Mouse (Mus musculus) adrenal gland, postnatal 14 days (tissue): Measurements from ENCODE around the gene Lfng. TPM values are rescaled to one million over a fixed set of nuclear protein-coding genes. Genes with fewer than 3 reads are reported as not detected.

ENCODE experiments used
- DNase-seq: peaks from one replicate; pipeline ENCODE4 v3.0.0; 2021; ENCODE audit warnings: mixed read lengths
- total RNA-seq: library from RNA; stranded (reverse); gene quantifications from 2 replicates; pipeline ENCODE4 v1.2.3, GENCODE M21; 2021

Lfng gene
- total RNA-seq, 1 experiment from 2014 or later, result 13.7 TPM

- DNase-seq, result no peak
These were observed 8.4 kb downstream of the Lfng start for GRCm38 (mm10) chr5:140615321-140616109.

- DNase-seq, result no peak
These were observed 9.0 kb downstream of the Lfng start for GRCm38 (mm10) chr5:140616110-140616503.

GRCm38 (mm10) chr5:140616691-140617090 is 9.6 kb downstream of the Lfng start:
- peak; percentile 58 for DNase-seq

GRCm38 (mm10) chr5:140617714-140618113 is 10.6 kb downstream of the Lfng start:
- peak; percentile 42 for DNase-seq

- peak; percentile 86 for DNase-seq
These were observed 12.1 kb downstream of the Lfng start for GRCm38 (mm10) chr5:140619151-140619771.

- DNase-seq, result no peak
These were observed 13.0 kb downstream of the Lfng start for GRCm38 (mm10) chr5:140619895-140620736.

GRCm38 (mm10) chr5:140621092-140621491 is 14.0 kb downstream of the Lfng start:
- no peak for DNase-seq

GRCm38 (mm10) chr5:140621517-140621916 is 14.4 kb downstream of the Lfng start:
- peak; percentile 77 for DNase-seq

GRCm38 (mm10) chr5:140622978-140623670 is 16.0 kb downstream of the Lfng start:
- no peak for DNase-seq

GRCm38 (mm10) chr5:140623791-140624190 is 16.7 kb downstream of the Lfng start:
- no peak for DNase-seq

GRCm38 (mm10) chr5:140624238-140624637 is 17.1 kb downstream of the Lfng start:
- DNase-seq, result no peak

GRCm38 (mm10) chr5:140624961-140625360 is 17.8 kb downstream of the Lfng start:
- DNase-seq, result no peak

- DNase-seq, result no peak
These were observed 20.5 kb downstream of the Lfng start for GRCm38 (mm10) chr5:140627580-140627979.

GRCm38 (mm10) chr5:140628995-140629394 is 21.9 kb downstream of the Lfng start:
- no peak for DNase-seq

GRCm38 (mm10) chr5:140633432-140633831 is 26.3 kb downstream of the Lfng start:
- DNase-seq, result no peak

- no peak for DNase-seq
These were observed 27.9 kb downstream of the Lfng start for GRCm38 (mm10) chr5:140634798-140635722.

- no peak for DNase-seq
These were observed 29.4 kb downstream of the Lfng start for GRCm38 (mm10) chr5:140636316-140637057.

GRCm38 (mm10) chr5:140637058-140637410 is 29.9 kb downstream of the Lfng start:
- DNase-seq, result peak; percentile 74

GRCm38 (mm10) chr5:140637989-140638388 is 30.9 kb downstream of the Lfng start:
- no peak for DNase-seq

GRCm38 (mm10) chr5:140638484-140638883 is 31.4 kb downstream of the Lfng start:
- no peak for DNase-seq
